Mouse (Mus musculus): Measurements from ENCODE around the gene Mc3r. TPM values are rescaled to one million over a fixed set of nuclear protein-coding genes. Genes with fewer than 3 reads are reported as not detected.

The Mc3r gene
- under 1 TPM; 0.21 to 0.26 TPM for total RNA-seq (2021)
- long read RNA-seq, experiment 1, result 0 reads
- long read RNA-seq, experiment 2, partial matches to known transcripts, result 0 of 1 reads
- long read RNA-seq, experiment 2, other reads (novel, unspliced or antisense), result 0 of 1 reads

DNA sequence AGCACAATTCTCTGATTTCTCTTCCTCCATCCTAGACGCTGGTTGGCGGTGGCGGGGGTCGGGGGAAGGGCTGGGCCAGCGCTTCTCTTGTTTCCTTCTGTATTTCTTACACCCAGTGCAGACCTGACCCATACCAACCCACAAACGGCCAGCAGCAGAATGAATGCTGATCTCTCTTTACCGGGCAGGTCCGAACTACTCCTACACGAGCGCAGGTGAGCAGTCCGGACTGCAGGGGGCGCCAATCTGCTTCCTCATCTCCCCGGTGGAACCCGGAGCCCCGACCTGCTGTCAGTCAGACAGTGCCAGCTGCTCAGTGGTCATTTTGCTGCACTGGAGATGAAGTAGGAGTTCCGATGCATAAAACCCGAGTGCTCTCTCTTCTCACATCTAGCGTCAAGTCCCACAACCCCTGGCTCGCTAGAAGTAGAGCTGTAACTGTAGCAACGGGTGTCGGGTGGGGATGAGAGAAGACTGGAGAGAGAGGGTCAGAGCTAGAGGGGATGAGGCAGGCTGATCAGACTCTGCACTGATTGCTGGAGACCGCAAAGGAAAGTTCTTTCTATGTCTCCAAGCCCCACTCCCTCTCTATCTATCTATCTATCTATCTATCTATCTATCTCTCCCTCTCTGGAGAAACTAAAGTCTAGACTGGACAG is at the start of gene Mc3r:
Mc3r (plus strand) TSS at position 387 of the 659 bp plus-strand sequence.
- DNase-seq (ENCODE audit: low spot score in 2 of 2), result peak; percentile 60 to 69

GRCm38 (mm10) chr2:172201998-172202780 is 46.1 kb upstream of the Mc3r start:
- DNase-seq (ENCODE audit: low spot score in 2 of 2), result no peak

- peak; percentile 89 to 96 for DNase-seq (ENCODE audit: low spot score in 2 of 2)
Measured at GRCm38 (mm10) chr2:172207003-172207402, 41.3 kb upstream of the Mc3r start.

DNA sequence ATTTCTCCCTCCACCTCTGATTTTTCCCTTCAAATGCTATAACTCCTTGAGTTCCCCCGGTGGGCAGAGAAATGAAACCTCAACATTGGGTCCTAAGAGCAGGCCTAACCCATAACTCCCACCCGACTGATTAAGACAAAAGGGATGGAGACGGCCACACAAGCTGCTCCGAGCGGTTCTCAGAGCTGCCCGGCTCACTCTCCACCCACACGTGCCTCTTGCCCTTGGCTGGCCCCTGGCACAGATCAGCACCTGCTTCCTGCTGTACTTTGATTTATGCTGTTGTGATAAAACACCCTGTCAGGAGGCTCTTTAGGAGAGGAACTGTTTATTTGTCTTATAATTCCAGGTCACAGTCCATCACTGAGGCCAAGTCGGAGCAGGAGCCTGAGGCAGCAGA is 34.8 kb upstream of the Mc3r start:
- no peak for DNase-seq (ENCODE audit: low spot score in 2 of 2)

DNA sequence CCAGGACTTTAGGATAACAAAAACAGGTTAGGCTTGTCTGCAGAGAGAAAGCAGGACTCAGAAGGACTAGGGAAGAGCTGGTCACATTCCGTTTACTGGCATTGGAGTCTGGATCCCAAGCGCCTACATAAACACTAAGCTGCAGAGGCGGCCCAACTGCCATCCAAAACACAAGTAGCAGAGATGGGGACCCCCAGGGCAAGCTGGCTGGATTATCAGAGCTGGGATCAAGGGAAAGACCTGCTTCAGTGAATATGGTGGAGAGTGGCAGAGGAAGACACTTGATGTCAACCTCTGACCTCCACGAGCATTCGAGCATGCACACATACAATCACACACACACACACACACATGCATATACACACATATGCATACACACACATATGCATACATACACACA is 34.0 kb upstream of the Mc3r start:
- no peak for DNase-seq (ENCODE audit: low spot score in 2 of 2)

GRCm38 (mm10) chr2:172215508-172216162 is 32.7 kb upstream of the Mc3r start:
- DNase-seq (ENCODE audit: low spot score in 2 of 2), result peak; percentile 50 to 55

DNA sequence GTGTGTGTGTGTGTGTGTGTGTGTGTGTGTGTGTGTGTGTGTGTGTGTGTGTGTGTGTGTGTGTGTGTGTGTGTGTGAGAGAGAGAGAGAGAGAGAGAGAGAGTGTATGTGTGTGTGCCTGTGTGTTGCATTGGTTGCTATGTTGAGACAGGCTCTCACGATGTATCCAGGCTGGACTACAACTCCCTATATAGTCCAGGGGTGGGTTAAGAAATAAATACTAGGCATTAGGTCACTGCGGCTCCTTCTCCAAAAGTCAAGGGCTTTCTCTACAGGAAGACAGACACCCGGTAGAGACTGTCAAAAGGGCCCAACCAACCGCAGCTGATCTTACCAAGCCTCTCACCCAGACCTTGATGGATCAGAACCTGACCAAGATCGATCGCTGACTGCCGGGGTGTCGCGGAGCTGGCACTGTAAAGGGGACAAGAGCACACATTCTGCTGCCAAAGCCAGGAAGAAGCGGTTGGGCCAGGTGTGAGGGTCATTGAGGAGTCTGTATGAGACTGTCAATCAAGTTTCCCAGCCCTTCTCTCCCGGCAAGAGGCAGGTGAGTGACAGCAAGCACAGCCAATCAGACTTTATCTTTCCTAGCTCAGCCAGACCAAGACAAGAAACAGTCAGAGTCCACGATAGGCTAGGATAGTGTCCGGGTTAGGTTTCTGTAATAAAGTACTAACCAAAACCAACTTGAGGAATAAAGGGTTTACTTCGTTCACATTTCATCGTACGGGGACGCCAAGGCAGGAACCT is 32.0 kb upstream of the Mc3r start:
- DNase-seq (ENCODE audit: low spot score in 2 of 2), result no peak

DNA sequence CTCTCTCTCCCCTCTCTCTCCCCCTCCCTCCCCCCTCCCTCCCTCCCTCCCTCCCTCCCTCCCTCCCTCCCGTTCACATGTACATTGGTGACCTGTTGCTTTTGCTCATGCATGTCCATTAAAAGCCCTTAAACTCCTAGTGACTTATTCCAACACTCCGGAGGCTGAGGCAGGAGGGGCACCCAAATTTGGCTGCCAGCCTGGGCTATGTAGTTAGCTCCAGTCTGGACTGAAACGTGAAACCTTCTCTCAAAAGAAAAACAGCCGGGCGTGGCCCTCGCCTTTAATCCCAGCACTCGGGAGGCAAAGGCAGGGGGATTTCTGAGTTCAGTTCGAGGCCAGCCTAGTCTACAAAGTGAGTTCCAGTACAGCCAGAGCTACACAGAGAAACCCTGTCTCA is 30.4 kb upstream of the Mc3r start:
- DNase-seq (ENCODE audit: low spot score in 2 of 2), result no peak

DNA sequence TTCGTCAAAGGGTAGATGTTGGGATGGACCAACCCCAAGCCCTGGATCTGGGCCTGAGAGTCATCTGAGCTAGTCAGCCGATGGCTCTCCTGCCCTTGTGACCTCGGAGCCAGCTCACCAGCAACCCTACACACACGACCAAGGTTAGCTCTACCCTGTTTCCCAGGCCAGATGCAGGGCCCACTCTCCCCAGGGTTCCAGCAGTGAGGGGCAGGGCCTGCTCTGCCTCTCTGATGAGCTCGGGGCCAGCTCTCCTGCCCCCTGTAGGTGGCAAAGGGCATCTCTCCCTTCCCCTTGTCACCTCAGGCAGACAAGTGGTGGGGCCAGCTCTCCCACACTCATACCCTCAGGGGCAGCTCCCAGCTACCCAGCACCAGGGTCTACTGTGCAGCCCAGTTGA is 29.1 kb upstream of the Mc3r start:
- DNase-seq (ENCODE audit: low spot score in 2 of 2), result no peak

- DNase-seq (ENCODE audit: low spot score in 2 of 2), result peak; percentile 75 to 79
Measured at GRCm38 (mm10) chr2:172221656-172222393, 26.5 kb upstream of the Mc3r start.

DNA sequence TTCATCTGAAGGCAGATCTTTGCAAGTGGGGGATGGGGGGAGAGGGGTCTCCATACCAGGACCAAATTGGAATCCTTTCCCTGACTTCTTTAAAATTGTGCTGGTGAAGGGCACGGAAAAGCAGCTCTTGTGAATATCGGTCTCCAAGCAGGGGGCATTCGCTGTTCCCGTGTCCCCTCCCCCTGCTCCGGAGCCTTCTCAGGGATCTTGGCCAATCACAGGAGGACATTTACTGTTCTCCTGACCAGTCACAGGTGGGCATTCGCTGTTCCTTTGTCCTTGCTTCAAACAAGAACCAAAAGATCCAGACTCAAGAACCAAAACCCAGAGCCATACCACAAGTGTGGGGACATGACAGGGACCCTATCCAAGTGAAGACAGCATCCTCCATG is 25.9 kb upstream of the Mc3r start:
- DNase-seq (ENCODE audit: low spot score in 2 of 2), result peak in 1 of 2 experiments; percentile 34

DNA sequence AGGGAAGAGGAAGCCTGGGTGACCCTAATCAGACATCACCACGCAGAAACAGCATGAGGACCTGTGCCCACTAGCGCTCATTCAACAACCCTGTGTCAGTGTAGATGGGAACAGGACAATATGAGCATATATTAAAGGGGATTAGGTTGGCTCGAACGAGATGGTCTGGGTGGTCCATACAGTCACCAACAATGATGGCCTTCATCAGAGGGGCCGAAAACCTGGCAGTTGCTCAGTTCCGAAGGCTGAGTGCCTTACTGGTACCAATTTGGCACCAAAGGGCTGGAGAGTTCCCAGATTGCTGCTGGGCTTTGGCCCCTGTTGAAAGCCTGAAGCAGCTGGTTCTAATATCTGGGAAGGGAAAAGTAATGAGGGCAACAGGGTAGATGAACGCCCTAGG is 25.4 kb upstream of the Mc3r start:
- no peak for DNase-seq (ENCODE audit: low spot score in 2 of 2)

DNA sequence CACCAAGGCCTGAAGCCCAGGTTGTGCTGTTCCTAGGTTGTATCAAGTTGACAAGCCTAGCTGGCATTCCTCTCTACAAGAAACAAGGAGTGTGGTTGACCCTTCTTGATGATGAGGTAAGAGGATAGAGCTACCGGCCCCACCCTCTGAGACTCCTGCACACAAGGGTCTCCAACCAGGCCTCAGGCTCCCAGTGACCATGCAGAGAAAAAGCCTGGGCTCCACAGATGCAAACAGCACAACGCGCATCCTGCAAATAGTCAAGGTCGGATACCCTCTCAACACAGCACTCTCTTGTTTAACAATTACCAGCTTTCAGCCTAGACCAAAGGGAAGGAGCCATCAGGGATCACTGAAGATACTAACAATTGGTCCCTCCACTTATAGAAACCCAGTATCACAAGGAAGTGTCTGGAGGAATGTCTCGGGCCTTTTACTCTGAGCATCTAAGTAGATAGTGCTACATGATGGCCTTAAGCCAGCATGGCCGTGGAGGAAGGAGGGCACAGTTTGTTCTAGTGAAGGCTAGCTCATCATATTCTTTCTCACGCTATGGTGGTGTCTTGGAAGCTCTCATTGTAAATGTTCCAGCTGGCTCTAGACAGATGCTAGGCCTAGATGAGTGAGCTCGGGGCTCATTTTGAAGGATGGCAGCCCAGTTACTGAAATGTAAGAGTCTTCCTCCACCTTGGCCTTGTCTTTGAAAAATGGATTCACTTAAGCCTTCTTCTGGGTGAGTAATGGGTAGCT is 24.7 kb upstream of the Mc3r start:
- no peak for DNase-seq (ENCODE audit: low spot score in 2 of 2)

DNA sequence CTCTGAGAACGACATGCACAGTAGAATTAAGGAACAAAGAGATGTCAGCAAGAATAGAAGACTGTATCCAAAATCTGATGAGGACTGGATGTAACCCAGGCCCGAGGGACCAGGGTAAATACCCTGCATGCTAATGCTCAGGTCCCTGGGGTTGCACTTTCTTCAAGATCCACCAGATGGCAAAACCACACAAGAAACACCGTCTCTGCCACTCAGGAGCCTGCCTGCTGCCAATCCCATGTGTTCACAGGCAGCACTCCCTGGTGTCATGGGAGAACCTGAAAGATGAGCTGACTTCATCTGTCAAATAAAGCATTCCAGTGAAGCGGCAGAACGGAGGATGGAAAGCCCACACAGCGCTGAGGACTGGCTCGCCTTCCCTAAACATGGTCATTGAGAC is 21.3 kb upstream of the Mc3r start:
- peak; percentile 49 to 56 for DNase-seq (ENCODE audit: low spot score in 2 of 2)

DNA sequence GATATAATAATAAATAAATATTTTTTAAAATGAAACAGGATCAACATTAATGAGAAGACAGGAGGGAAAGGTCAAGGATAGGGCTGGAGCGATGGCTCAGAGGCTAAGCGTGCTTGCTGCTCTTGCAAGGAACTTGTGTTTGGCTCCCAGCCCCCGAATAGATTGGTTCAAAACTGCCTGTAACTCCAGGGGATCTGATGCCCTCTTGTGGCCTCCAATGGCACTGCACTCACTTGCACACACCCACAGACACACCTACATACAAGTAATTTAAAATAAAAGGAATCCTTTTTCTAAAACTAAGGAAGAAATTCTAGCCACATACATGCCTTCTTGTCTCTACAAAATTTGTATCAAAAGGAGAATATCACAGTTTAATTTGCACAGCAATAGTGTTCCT is 20.5 kb upstream of the Mc3r start:
- no peak for DNase-seq (ENCODE audit: low spot score in 2 of 2)

- no peak for DNase-seq (ENCODE audit: low spot score in 2 of 2)
Measured at GRCm38 (mm10) chr2:172229190-172229589, 19.1 kb upstream of the Mc3r start.

DNA sequence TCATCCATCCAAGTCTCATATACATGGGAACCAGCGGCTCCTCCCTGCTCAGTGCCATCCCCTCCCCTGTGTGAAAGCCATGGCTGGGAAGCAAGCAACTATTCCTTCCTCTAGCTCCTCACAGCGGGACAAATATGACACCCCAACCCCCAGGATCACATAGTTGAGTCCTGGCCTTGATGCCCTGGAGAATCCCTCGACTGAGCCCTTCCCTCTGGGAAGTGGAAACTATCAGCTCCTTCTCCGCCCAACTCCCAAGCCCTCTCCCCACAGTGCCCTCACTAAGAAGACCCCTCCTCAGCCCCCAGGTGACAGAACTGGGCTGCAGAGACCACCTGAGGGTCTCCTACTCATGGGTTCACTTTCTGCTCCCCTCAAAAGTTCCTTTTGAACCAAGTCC is 18.2 kb upstream of the Mc3r start:
- DNase-seq (ENCODE audit: low spot score in 2 of 2), result no peak

DNA sequence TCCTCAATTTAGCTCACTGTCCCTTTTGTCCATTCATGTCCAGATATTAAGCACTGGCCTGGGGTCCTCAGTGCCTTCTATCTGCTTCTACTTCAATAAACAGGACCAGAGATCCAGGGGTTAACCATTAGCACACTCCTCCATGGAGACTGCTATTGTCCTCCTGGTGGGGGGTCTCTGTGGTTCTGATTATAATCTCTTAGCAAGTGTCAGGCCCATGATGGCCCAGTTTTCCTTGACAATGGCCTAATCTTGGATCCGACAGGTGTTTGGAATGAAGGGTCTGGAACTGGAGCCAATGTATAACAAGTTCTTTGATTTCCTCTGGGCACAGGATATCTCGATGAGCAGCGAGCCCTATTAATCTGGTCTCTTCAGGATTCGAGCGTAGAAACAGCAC is 10.1 kb upstream of the Mc3r start:
- DNase-seq (ENCODE audit: low spot score in 2 of 2), result no peak

- no peak for DNase-seq (ENCODE audit: low spot score in 2 of 2)
Measured at GRCm38 (mm10) chr2:172241031-172241430, 7.3 kb upstream of the Mc3r start.

DNA sequence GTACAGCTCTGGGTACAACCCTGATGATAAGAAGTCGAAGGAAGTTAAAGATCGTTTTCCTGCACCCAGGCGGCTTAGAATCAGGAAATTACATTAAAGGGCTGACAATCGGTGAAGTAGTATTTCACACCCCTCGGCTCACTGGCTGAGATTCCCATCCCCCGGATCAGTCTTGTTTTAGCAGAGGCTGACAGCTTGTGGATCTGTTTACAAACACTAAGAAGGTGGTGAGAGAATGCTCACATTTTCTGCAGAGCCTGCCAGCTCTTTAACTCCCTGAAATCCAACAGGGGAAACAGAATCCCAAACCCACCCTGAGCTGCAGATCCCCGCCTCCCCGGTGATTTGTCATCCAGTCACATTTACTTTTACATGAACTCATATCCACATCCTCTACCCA is 2.8 kb upstream of the Mc3r start:
- no peak for DNase-seq (ENCODE audit: low spot score in 2 of 2)
